Mouse (Mus musculus) urinary bladder, adult 2 months (tissue): ENCODE data around the gene Nup210. TPM values are rescaled to one million over a fixed set of nuclear protein-coding genes. Genes with fewer than 3 reads are reported as not detected.

Experiments used
- DNase-seq: peaks from one replicate; pipeline ENCODE4 v3.0.0; 2022; ENCODE audit warnings: low spot score
- polyA plus RNA-seq: library from polyadenylated mRNA; depleted of rRNA; stranded (reverse); fragments of >200 nt; gene quantifications from 2 replicates; pipeline ENCODE4 v1.2.3, GENCODE M21; 2012; rRNA removed

Nup210 gene
- 1.3 and 2.8 TPM in 2 replicates for polyA plus RNA-seq

DNA sequence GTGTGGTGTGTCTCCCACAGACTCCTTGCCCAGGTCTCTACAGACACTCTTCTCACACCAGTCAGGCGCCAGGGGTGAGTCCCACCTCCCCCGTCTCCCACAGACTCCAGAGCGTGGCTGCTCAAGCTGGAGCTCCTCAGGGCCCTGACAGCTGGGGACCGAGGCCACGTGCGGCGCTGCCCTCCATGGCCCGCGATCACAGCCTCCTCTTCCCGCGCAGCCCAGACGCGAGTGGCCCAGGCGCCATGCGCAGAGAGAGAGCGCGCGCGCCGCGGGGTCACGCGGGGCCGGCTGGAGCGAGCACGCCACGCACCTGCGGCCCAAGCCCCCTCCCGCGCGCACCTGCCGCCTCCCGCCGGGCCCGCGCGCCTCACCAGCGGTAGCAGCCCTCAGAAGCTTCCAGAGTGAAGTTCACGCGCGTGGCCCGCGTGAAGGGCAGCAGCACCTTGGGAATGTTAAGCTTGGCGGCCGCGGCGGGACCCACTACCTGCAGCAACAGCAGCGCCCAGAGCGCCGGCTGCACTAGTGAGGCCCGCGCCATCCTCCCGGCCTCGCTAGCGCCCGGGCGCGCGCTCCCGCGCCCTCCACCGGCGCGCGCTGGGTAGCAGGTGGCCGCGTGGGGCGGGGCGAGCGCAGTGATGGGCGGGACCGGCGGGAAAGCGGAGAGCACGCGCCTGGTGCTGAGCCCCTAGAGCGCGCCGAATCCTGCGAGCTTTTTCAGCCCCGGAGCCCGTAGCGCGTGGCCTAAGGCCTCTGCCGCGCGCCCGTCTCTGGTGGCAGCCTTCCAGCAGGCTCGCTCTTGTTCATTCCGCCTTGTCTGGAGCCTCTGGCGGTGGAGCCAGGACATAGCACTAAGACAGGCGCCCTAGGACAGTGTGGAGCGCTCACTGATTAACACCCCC, at the start of gene Nup210:
Gene Nup210, minus strand, starts transcription at position 586 of the 902 bp plus-strand sequence.
- peak; percentile 80 for DNase-seq

DNA sequence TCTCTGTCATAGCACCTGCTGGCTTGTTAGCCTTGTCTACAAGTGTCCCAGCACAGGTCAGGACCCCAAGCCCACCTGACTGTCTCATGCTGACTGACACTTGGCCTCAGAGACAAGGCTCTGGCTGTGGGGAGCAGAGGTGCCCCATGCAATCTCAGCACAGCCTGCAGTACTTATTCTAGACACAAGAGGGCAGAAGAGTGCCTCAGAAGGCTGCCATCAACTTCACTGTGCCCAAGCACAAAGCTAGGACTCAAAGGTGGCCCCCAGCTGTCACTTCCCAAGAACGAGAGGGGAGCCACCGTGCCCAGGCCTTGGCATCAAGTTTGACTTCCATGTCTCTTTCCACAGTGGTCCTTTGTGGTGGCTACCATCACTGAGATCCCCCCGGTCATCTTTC, 48.6 kb upstream of the Nup210 start:
- DNase-seq: no peak

DNA sequence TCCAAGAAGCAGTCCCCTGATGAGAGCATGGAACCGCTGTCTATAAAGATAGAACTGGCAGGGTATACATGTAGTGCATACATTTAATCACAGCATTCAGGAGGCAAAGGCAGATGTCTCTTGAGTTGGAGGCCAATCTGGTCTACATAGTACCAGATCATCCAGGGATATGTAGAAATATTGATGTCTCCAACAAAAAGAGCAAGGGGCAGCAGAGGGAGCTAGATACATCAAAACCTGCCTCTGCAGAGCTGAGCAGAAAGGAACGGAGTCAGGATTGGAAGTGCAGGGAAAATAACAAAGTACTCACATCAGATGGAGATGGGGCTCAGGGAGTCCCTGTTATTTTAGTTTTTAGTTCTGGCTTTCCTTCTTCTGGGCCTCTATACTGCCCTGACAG, 48.0 kb upstream of the Nup210 start:
- no peak for DNase-seq

DNA sequence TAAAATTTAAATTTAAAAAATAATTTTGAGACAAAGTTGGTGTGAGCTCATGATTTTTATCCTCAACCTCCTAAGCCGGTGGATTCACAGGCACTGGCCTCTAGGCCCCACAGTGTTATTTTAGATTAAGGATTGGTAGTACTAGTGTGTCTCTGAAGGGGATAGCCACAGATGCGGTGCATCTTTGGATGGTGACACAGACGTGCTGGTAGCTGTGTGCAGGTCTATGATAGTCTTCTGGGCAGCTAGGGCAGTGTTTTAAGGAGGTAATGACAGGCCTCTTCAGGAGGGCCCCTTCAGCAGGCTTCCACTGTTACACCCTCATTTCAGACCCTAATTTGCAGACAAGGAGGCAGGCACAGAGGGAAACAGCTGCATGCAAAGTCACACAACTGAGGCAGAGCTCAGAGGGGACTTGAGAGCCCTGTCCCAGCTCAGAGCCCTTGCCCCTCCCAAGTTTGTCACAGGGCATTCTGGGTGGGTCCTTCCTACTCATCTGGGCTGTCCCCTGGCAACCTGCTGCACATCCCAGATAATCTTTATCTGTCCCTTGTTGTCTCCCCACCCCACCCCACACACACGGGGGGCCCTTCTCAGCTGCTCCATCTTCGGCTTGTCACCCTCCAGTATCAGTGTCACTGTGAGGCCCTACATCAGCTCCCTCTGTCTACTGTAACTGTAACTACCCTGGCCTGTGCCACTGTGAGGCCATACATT, 46.7 kb upstream of the Nup210 start:
- DNase-seq: no peak

DNA sequence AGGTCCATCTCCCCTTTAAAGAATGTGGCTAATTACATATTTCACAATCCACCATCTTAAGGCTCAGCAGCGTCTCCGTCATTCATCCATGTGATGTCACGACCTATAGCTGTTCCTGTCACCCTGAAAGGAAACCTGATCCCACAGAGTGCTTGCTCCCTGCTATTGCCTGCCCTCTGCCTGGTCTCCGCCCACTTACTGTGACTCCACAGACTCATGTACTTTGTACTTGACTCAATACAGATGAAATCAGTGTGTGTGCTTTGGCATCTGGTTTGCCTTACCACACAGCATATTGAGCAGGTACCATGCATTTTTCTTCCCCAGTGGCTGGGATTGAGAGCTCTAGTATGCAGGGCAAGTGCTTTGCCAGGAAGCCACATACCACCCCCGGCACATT, 45.7 kb upstream of the Nup210 start:
- no peak for DNase-seq

DNA sequence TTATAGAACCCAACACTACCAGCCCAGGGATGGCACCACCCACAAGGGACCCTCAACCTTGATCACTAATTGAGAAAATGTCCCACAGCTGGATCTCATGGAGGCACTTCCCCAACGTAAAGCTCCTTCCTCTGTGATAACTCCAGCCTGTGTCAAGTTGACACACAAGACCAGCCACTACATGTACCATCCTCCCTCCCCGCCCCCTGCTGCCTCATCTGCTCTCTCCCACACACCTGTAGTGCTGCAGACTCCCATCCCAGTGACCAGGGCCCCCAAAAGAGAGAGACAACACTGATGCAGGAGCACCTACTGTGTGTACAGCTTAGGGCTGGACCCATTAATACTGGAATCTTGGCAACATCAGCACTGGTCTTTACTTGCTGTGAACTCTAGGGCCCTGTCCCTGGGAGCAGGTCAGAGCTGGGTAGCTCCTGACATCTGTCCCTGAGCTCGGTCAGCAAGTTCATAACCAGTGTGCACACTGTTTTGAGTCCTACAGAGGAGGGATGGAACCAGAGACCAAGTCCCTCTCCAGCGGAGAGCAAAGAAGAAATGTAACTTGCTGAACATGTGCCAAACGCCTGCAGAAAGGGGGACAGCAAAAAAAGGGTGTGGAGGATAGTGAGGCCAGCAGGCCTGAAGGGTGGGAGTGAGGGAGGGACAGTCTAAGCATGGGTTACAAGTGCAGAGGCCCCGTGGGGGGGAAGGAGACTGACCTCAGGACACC, 45.0 kb upstream of the Nup210 start:
- no peak for DNase-seq

DNA sequence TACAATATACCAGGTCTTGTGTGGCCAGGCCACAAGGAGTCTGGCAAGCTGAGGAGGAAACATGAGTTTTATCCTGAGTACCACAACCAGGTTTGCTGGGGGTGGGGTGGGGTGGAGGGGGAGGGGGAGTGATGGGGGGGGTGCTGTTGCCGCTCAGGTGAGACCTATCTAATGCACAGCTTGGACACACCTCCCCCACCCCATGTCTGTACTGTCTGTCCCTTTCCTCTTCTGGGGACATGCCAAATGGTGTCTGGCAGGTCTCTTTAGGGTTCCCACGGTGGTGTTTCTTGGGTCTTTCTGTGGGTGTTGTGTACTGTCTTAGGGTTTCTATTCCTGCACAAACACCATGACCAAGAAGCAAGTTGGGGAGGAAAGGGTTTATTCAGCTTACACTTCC, 44.3 kb upstream of the Nup210 start:
- no peak for DNase-seq

DNA sequence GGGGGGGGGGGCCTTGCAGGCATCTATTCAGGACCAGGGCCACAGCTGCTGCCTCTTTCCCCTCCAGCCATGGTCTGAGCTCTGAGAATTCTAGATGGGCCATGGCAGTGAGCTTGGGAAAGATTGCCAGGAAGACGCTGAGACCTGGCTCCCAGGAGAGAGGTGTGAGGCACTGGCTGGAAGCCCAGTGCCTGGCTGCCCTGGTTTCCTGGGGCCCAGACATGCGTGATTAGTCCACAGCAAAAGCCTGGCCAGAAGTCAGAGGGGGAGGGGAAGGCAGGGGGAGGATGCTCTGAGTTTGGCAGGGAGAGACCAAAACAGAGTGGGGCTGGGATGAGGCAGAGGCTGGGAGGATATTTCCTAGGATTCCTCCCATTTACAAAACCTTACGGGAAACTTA, 43.8 kb upstream of the Nup210 start:
- no peak for DNase-seq

DNA sequence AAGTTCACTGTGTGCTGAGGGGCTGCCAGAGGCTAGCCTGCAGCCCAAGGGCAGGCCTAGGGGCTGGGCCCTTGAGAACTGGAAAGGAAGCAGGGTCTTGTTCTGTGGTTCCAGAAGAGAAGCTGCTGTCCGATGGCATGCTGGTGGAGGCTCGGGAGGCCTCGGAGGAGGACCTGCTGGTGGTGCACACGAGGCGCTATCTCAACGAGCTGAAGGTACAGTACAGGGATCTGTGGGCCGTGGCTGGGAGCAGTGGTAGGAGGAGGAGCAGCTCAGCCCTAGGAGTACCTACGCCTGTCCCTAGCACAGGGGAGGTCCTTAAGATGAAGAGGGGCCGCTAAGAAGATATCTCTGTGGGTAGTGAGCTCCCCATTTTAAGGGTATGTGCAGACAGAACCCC, 42.4 kb upstream of the Nup210 start:
- no peak for DNase-seq

DNA sequence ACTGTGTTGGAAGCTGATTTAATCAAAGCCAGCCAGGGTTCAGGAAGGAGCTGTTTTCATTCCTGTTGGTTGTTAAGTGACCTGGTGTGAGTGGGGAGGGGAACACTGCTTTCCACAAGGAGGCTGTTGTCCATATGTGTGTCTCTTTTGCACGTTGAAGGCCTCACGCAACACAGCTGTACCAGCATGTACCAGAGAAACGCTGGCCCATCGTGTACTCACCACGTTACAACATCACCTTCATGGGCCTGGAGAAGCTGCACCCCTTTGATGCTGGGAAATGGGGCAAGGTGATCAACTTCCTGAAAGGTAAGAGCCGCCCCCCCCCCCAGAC, 40.6 kb upstream of the Nup210 start:
- no peak for DNase-seq

DNA sequence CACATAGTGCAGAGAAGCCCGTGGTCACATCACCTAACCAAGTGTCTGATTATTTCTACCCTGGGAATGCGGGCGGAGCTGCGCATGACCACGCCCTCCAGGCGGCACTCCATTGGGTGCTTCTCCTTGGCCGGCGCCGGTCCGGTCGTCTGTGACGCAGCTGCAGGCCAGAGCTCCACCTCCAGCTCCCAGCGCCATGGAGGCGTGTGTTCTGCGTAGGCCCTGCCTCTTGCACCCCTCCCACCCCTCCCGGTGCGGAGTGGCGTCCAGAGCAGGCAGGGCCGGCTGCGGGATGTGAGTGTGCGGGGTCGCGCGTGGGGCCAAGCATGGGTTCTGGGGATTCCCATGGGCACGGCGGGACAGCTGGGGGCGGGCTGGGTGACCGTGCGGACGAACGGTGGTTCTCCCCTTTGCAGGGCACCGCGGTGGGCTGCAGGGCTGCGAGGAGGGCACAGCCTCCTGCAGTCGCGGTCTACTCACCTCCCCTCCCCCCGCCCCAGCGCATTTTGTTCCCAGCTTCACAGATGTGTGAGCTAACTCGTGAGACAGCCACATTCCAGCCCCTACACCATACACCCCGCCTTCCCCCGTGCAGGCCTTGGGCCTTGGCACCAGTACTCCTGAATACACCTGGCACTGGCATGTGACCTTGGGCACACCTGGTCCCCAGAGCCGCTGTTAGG, 40.1 kb upstream of the Nup210 start, which contains the start of gene Hdac11:
Gene Hdac11, plus strand, starts transcription at position 112 of the 683 bp plus-strand sequence.
- peak; percentile 67 for DNase-seq

DNA sequence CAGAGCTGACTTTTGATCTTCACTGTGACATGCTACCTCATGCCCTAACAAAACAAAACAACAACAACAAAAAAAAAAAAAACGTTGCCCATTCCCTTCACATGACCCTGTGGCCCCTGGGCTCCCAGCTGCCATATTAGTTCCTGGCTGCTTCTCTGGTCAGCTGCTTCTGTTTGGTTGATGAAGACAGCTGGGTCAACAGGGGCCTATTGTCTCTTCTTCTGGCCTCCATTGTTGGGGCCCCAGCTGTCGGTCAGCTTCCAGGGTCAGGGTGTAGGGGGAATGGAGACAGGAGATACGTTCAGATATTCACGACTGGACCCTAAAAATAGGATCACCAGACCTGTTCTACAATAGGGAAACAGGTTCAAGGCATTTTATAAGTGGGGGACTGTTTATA, 39.4 kb upstream of the Nup210 start:
- DNase-seq: no peak

DNA sequence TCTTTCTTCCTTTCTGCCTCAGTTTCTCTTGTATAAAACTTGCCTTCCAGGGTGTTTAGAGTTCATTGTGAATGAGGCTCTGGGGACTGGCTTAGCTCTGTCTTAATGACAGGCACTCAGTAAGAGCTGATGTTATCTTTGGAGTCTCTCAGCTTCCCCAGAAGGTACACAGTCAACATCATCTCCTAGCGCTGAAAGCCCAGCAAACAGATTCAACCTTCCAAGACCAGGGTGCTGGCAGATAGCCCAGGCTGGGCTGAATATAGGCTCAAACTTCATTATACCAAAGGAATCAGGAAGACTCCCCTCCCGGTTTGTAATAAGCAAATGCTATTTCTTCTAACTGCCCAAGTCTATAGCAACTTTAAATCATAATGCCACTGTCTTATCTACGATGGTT, 38.7 kb upstream of the Nup210 start:
- no peak for DNase-seq

DNA sequence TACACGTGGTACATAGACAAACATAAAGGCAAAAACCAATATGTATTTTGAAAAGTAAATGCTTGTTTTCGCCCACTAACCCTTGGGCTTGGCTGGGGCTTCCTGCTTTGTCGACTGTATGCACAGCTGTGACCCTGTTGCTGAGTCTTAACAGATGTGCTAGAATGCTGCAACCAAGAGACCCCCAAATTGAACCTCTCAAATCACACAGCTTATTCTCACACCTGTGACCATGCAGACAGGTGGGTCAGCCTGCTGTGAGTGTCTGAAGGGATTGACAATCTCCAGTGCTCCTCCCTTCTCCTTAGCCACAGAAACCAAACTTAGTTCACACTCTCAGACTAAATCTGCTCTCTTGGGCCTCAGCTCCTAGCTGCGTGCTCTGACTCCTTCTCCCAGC, 38.1 kb upstream of the Nup210 start:
- DNase-seq: no peak

DNA sequence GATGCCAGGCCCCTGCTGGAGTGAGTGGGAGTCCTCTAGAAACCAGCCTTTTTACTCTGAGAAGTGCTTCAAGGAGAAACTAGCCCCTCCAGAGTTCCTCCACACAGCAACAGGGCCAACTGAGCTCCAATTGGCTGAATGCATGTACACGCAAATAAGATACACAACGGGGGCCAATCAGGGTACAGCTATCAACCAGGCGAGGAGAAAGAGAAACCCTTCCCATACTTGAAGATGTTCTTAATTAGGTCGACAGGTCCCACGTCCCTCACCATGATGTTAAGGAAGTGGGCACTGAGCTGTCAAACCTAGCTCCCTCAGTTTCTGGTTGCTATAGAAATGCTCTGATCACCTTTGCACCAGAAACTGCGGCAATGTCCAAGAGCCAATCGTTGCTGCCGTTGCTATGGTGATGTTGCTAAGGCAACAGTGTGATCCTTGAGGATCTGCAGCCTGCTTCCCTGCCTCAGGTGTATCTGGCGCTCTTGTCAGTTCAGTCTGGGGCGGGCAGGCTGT, 37.0 kb upstream of the Nup210 start:
- no peak for DNase-seq

DNA sequence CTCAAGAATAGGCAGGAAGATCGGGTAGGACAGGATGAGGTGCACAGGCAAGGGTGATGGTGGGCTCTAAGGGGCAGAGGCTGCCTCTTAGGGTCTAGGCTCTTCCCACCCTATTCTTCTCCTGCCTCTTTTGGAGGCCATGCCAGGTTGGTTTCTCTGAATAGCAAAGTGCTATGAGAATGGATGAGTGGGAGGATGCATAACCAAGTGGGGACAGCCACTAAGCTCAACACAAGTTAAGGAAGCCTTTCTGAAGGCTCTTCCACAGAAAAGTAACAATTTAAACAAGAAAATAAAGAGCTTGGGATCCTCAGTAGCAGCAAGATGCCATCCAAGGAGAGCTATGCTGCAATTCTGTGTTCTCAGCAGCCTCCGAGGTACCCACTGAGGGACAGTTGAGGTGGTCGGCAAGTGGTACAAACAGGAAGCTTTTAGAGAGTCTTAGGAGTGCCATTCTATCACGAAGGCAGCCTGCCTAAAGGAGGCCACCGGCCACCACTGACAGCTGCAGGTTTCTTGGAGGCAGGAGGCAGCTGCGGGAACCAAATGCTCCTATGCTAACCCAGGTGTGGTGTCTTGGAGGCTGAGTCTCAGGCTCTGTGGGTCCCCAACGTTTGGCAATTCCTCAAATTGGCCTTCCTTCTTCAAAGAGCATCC, 36.4 kb upstream of the Nup210 start:
- DNase-seq: no peak

DNA sequence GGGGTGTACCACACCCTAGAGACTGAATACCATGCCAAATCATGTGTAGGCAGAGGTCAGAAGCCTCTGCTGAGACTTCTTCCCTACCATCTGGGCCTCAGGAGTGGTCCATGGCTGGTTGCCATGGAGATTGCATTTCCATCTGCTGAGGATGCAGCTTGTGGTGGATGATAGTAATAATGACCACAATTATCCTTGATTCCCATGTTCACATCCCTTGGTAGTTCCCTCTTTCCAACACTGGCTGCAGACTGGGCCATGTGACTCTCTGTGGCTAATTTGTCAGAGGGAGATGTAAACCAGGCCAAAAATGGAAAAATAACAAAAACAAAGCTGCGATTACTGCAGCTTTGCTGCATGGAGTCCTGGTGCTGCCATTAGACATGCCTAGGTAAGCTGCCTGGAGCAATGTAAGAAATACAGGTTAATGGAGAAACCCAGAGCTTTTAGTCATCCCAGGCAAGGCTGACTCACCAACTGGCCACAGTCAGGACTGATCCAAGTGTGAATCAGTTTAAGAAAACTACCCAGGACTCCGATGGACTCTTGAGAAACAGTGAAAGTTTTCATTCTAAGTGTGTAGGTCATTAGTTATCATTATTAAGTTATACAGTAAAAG, 30.6 kb upstream of the Nup210 start:
- DNase-seq: no peak

DNA sequence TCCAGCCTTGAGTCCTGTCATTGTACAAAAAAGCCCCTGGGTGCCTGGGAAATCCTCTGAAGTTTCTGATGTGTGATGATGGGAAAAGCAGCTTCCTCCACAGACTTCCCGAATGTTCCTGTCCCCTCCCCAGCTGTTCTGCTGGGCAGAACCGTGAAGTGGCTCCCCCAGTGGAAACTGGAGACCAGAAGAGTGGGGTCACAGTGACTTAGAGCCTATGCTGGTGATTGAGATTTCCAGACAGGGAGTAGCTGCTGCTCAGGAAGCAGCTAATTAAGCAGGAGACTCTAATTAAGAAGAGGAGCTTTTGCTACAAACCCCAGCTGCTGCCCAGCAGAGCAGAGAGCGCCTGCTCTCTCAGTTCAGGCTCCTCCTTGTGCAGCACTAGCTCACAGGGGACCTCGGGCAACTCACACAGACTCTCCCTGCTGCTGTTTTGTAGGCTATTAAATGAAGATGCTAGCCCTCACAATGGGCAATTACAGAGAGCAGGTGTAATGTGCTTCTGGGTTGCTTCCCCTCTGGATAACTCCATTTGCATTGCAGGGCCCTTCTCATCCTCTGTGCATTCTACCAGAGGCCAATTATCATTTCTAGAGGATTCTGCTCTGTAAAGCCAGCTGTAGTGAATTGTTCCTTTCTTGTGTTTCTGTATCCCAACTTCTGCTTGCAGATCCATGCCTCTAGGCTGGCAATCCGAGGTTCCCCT, 30.0 kb upstream of the Nup210 start:
- no peak for DNase-seq

DNA sequence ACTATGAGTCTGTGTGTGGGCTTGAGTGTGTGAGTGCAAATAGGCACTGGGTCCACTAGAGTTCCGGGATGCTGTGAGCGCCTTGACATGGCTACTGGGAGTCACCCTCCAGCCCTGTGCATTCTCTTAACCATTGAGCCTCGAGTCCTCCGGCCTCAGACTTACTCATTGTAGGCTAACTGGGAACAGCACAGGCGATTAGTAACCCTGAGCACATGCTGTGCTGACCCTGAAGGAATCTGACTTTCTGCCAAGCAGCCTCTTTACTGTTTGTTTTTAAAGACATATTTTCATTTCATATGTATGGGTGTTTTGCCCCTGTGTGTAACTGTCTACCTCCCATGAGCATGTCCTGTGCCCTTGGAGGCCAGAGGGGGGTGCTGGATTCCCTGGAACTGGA, 28.9 kb upstream of the Nup210 start:
- DNase-seq: no peak

DNA sequence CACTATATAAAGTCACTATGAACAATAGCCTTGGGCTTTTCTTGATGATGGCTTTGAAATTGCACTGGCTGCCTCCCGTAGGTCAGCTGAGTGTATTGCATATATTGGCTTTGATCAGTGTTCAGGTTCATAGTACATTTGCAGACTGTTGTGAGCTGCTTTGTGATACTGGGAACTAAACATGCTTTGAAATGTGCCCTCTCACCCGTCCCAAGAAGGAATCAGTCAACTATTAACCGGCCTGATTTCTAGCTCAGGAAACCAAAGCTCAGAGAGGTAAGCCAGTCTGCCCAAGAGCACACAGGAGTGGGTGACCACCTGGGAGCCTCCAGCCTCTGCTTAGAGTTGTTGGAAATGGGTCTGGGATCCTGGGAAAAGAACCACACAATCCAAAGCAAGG, 28.4 kb upstream of the Nup210 start:
- DNase-seq: no peak
